Mouse (Mus musculus) stomach, postnatal 0 days (tissue): ENCODE results near the gene Pdxdc1. TPM values are rescaled to one million over a fixed set of nuclear protein-coding genes. Genes with fewer than 3 reads are reported as not detected.

Experiments used
- ATAC-seq: fragments of 200-750 bp; cut with Nextera tagmentation; 2 replicates; pipeline ENCODE4 v1.8.0; 2017; ENCODE audit not compliant: low FRiP score, low TSS enrichment
- DNase-seq: peaks from one replicate; pipeline ENCODE4 v3.0.0-alpha.2; 2016; ENCODE audit warnings: low spot score
- H3K27ac ChIP-seq: fragments of 300-500 bp; sonication (generic); replicated peaks from 2 replicates; pipeline ENCODE4 v1.5.1; 2014; ENCODE audit warnings: mild to moderate bottlenecking, control low read depth
- H3K27me3 ChIP-seq: fragments of 300-500 bp; sonication (generic); 2 replicates; pipeline ENCODE4 v1.6.1; 2014; ENCODE audit warnings: low read length; ENCODE audit not compliant: control insufficient read depth, insufficient read depth
- H3K36me3 ChIP-seq: fragments of 300-500 bp; sonication (generic); 2 replicates; pipeline ENCODE4 v1.6.1; 2014; ENCODE audit warnings: low read length, mixed read lengths; ENCODE audit not compliant: control insufficient read depth, insufficient read depth
- H3K4me1 ChIP-seq: fragments of 300-500 bp; sonication (generic); replicated peaks from 2 replicates; pipeline ENCODE4 v1.6.1; 2014; ENCODE audit warnings: antibody characterized with exemption; ENCODE audit not compliant: control insufficient read depth, insufficient read depth
- H3K4me2 ChIP-seq: fragments of 300-500 bp; sonication (generic); replicated peaks from 2 replicates; pipeline ENCODE4 v1.6.1; 2014; ENCODE audit warnings: low read depth, mild to moderate bottlenecking, control low read depth, moderate library complexity
- H3K4me3 ChIP-seq: fragments of 300-500 bp; sonication (generic); 2 replicates; pipeline ENCODE4 v1.5.1; 2014; ENCODE audit warnings: low read depth, low read length, control low read depth
- H3K9ac ChIP-seq: fragments of 300-500 bp; sonication (generic); 2 replicates; pipeline ENCODE4 v1.6.1; 2014; ENCODE audit warnings: mild to moderate bottlenecking, low read length, control low read depth, mixed read lengths
- H3K9me3 ChIP-seq: fragments of 300-500 bp; sonication (generic); 2 replicates; pipeline ENCODE4 v1.6.1; 2016; ENCODE audit warnings: low read length; ENCODE audit not compliant: control insufficient read depth
- CTCF ChIP-seq: IDR thresholded peaks from 2 replicates; pipeline ENCODE4 v1.5.1; 2016; ENCODE audit warnings: antibody characterized with exemption, low read depth, mild to moderate bottlenecking, moderate library complexity
- EP300 ChIP-seq: optimal IDR thresholded peaks from 2 replicates; pipeline ENCODE3; 2016; ENCODE audit warnings: antibody characterized with exemption
- whole genome bisulfite sequencing: fragments of 180-500 bp; shearing (Covaris S2); extraction: QIAGEN DNeasy Blood & Tissue Kit; methylation state at CpG from one replicate; pipeline ENCODE4 v1.1.7; 2014; 5-methylcytosine and 5-hydroxymethylcytosine counted together
- polyA plus RNA-seq: library from polyadenylated mRNA; unstranded; fragments of >200 nt; fragmentation: Nextera tagmentation; extraction: Ambion mirVana; gene quantifications from 2 replicates; pipeline ENCODE4 v1.2.1, GENCODE M21; 2015

Gene Pdxdc1
- polyA plus RNA-seq, 1 experiment from 2014 or later = 75.1 TPM

DNA sequence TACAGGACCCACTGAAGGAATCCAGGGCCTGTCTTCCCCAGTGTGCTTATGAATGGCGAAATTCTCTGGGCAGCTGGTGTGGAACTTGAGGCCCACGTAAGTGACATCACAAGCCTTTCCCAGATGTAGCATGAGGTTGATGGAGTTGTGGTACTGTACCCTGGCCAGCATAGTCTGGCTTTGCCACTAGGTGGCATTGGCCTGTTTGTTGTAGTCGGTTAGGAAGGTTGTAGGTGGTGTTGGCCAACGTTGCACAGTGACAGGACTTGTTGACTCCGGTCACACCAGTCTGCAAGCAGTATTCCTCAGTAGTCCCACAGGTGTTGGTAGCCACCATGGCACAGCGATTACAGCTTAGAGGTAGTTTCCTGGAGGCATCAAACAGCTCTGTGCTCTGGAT is 18.1 kb upstream of the Pdxdc1 start:
- no peak overlapping the region for H3K4me3 ChIP-seq
- H3K4me1 ChIP-seq = no peaks in the 10 kb centered on the region
- 90% methylated on average over 6 of the region's 6 CpGs for WGBS
- no peaks in the 10 kb centered on the region for H3K36me3 ChIP-seq
- no peak overlapping the region for H3K27ac ChIP-seq
- no peaks in the 10 kb centered on the region for H3K9me3 ChIP-seq
- no peak overlapping the region for H3K9ac ChIP-seq
- DNase-seq (no peak), ATAC-seq (no peak)
- TF ChIP-seq CTCF = peak; percentile 52
- no peak for TF ChIP-seq EP300
- H3K27me3 ChIP-seq = no peaks in the 10 kb centered on the region
- no peak overlapping the region for H3K4me2 ChIP-seq

DNA sequence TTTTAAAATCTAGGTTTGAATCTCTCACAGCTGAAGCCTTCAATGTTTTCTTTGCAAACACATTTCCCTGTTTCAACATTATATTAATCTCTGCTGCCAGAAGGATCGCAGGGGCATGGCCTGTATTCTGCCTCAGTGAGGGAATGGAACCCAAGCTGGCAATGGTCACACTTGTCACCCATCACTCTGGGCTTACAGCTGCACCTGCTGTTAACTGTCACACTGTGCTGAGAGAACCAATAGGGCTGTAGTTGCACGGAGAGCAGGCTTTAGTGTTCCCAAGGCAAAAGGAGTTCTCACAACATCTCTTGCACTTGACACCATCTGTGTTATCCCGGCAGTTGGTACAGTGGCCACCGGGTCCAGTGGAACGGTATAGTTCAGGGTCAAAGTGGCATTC is 17.2 kb upstream of the Pdxdc1 start:
- H3K36me3 ChIP-seq = no peaks in the 10 kb centered on the region
- no peaks in the 10 kb centered on the region for H3K27me3 ChIP-seq
- no peaks in the 10 kb centered on the region for H3K4me1 ChIP-seq
- no peak overlapping the region for H3K9ac ChIP-seq
- H3K4me2 ChIP-seq = no peak overlapping the region
- H3K27ac ChIP-seq = no peak overlapping the region
- TF ChIP-seq CTCF = no peak
- no peak for TF ChIP-seq EP300
- H3K4me3 ChIP-seq = no peak overlapping the region
- 92% methylated on average over 5 of the region's 5 CpGs for WGBS
- DNase-seq = no peak
- no peak for ATAC-seq
- H3K9me3 ChIP-seq = no peaks in the 10 kb centered on the region

DNA sequence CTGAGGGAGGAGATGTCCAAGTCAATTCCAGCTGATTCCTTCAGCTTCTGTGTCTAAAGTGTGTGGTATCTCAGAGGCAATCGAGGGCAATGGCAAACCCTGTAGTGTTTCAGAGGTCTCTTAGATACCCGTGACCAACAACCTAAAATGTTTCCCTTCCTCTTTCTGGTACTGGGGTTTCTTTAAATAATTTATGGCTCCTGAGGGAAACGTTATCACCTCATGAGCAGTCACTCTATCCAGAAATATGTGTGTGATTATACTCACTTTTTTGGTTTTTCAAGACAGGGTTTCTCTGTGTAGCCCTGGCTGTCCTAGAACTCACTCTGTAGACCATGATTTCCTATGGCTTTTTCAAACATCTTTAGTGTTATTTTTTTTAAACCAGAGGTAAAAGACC is 4.4 kb upstream of the Pdxdc1 start:
- WGBS = 79% methylated on average over 3 of the region's 3 CpGs
- no peaks in the 10 kb centered on the region for H3K27me3 ChIP-seq

DNA sequence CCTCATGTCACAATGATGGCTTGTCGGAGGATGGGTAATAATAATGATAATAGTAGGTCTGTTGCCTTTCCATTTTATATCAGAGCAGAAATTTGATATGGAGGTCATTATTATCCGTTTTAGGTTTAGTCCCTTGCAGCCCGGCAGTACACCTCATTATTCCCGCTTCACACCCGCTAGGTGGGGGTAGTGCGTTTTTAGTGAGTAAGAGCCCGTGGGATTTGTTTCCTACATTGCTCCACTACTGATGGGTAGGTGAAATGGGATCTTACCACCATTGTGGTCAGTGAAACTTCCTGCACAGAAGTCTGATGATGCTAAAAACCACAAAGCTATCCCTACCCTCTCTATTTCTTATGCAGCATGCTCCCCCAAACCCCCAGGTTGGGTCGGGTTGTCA is 557 bp upstream of the Pdxdc1 start:
- 6% methylated on average over 8 of the region's 8 CpGs for whole genome bisulfite sequencing

More for the DNA sequence above, 4.4 kb upstream of the Pdxdc1 start:
- ATAC-seq (no peak), DNase-seq (no peak)
- no peak overlapping the region for H3K4me3 ChIP-seq
- no peaks in the 10 kb centered on the region for H3K4me1 ChIP-seq
- H3K4me2 ChIP-seq = no peak overlapping the region
- H3K9me3 ChIP-seq = no peaks in the 10 kb centered on the region
- H3K36me3 ChIP-seq = no peaks in the 10 kb centered on the region
- H3K9ac ChIP-seq = no peak overlapping the region
- no peak for TF ChIP-seq CTCF
- TF ChIP-seq EP300 = no peak
- no peak overlapping the region for H3K27ac ChIP-seq

DNA sequence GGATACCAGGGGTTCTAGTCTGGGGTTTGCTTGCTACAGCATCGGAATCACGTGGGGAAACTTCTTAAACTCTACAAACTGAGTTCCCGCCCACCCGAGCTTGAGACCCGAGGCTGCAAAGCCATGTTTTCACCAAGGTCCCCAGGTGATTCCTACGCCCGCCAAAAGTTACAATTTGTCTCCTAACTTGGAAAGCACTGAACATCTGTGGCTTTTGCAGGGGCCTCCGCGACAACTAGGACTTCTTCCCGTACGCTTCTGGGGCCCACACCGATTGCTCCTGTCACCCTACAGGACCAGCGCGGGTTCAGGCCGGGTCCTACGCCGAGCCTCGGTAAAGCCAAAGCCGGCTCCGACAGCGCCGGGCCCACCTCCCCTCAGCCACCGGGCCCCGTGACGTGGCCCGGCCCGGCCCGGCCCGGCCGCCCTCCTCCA is 517 bp downstream of the Pdxdc1 start:
- H3K4me3 ChIP-seq = peak overlapping the region; percentile 85
- H3K9ac ChIP-seq = peak overlapping the region; percentile 85
- no peak for TF ChIP-seq CTCF
- TF ChIP-seq EP300 = no peak
- H3K27ac ChIP-seq = peak overlapping the region; percentile 95
- H3K4me1 ChIP-seq = no peaks in the 10 kb centered on the region
- ATAC-seq = no peak
- no peaks in the 10 kb centered on the region for H3K9me3 ChIP-seq
- H3K36me3 ChIP-seq = no peaks in the 10 kb centered on the region
- no peak for DNase-seq
- no peaks in the 10 kb centered on the region for H3K27me3 ChIP-seq
- 0% methylated on average over 25 of the region's 30 CpGs for WGBS
- H3K4me2 ChIP-seq = peak overlapping the region; percentile 70

More for the DNA sequence above, 557 bp upstream of the Pdxdc1 start:
- Histone ChIP-seq H3K27ac (peak overlapping the region; percentile 95), H3K9ac (peak overlapping the region; percentile 85), H3K36me3 (no peaks in the 10 kb centered on the region), H3K27me3 (no peaks in the 10 kb centered on the region), H3K4me2 (peak overlapping the region; percentile 70), H3K9me3 (no peaks in the 10 kb centered on the region), H3K4me3 (peak overlapping the region; percentile 85), H3K4me1 (no peaks in the 10 kb centered on the region)
- peak; percentile 80 for ATAC-seq
- TF ChIP-seq EP300 = no peak
- peak; percentile 87 for TF ChIP-seq CTCF
- no peak for DNase-seq

DNA sequence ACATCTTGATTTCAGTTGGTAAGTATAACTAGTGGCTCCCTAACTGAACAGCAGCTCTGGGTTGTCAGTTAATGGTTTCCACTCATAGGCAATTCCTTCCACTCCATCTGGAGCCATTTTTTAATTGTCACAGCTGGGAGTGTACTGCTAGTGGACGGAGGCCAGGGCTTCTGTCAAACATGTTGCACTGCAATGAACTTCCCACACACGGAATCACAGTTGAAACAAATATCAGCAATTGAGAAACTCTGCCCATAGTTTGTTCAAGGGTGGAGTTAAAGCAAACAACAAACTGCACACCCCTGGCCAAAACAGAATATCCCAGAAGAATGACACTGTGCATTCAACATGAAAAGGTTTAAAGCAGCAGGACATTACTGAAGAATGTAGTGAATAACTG is 4.0 kb downstream of the Pdxdc1 start:
- H3K4me2 ChIP-seq = 0 out of 2 replicates have a peak overlapping the region, but pooled peaks have one; percentile 11
- peak; percentile 31 for DNase-seq
- H3K9me3 ChIP-seq = no peaks in the 10 kb centered on the region
- H3K27ac ChIP-seq = no peak overlapping the region; the same call in 1 of the 2 replicates
- TF ChIP-seq EP300 (no peak), CTCF (no peak)
- no peaks in the 10 kb centered on the region for H3K36me3 ChIP-seq
- H3K4me3 ChIP-seq = no peak overlapping the region
- WGBS = 14% methylated on average over 2 of the region's 2 CpGs
- H3K27me3 ChIP-seq = no peaks in the 10 kb centered on the region
- no peak for ATAC-seq
- H3K9ac ChIP-seq = no peak overlapping the region
- no peaks in the 10 kb centered on the region for H3K4me1 ChIP-seq
